Mouse (Mus musculus) liver, adult 2 months (tissue): ENCODE results near the gene Trp73.

Source experiments
- CTCF ChIP-seq: fragments of 200-500 bp; IDR thresholded peaks from 2 replicates; pipeline ENCODE4 v1.5.1; 2011; ENCODE audit warnings: low read depth, low read length, control low read depth
- POLR2A ChIP-seq: fragments of 200-500 bp; IDR thresholded peaks from 2 replicates; pipeline ENCODE4 v1.6.1; 2011; ENCODE audit warnings: low read length, control low read depth; ENCODE audit not compliant: insufficient read depth; ENCODE audit errors: extremely low read depth

DNA sequence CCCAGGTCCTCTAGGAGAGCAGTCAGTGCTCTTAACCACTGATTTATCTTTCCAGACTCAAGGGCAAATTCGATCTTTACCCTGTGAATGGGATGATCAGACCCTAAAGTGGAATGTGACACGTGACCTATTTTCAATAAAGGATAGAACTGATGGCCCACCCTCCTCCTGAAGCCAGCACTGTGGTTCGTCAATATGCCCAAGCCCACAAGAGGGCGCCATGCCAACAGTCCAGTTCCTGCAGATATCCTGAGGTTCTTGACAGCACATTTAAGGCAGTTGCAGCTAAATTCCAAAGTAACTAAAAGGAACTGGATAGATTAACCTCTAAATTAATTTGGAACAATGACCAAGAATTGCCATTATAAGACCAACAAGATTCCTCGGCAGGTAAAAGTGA, 27.0 kb upstream of the Trp73 start:
- TF ChIP-seq CTCF (peak; percentile 77), POLR2A (no peak)
